Mouse (Mus musculus): ENCODE measurements around the gene Olfr171. TPM values are rescaled to one million over a fixed set of nuclear protein-coding genes. Genes with fewer than 3 reads are reported as not detected.
"Not testable (repeated sequence)": the region's sequence is repeated elsewhere in the genome, so short reads cannot be mapped to it uniquely, and the experiment has no call there.

The Olfr171 gene
- not detected in 2 replicates for polyA plus RNA-seq (2016; fragmentation: Nextera tagmentation; extraction: Ambion mirVana)

- no peak for ATAC-seq (ENCODE audit: low FRiP score)
- no peak within 1 kb of the TSS for H3K4me3 ChIP-seq (replicated peaks)
- 88% methylated on average over 1 of the region's 1 CpGs for WGBS
Observed at GRCm38 (mm10) chr16:19629816-19630215, at the start of gene Olfr171. TSS of gene Olfr171 (minus strand) at chr16:19629916.

GRCm38 (mm10) chr16:19670768-19671357 is 41.1 kb upstream of the Olfr171 start:
- H3K9ac ChIP-seq = no peak overlapping the region
- no peak overlapping the region for H3K27ac ChIP-seq
- H3K9me3 ChIP-seq = no peaks in the 10 kb centered on the region
- H3K4me1 ChIP-seq = no peaks in the 10 kb centered on the region
- 88% methylated on average over 2 of the region's 2 CpGs for WGBS
- H3K27me3 ChIP-seq = no peaks in the 10 kb centered on the region
- H3K4me3 ChIP-seq (replicated peaks) = no peak overlapping the region
- no peak for ATAC-seq (ENCODE audit: low FRiP score)
- H3K4me2 ChIP-seq = no peak overlapping the region
- no peaks in the 10 kb centered on the region for H3K36me3 ChIP-seq (replicated peaks)

More at GRCm38 (mm10) chr16:19629816-19630215, at the start of gene Olfr171:
- H3K36me3 ChIP-seq (replicated peaks) = no peaks in the 10 kb centered on the region
- H3K9me3 ChIP-seq = peaks cover 13% of the 10 kb centered on the region; the same call in 1 of the 2 replicates
- H3K9ac ChIP-seq = no peak within 1 kb of the TSS
- H3K4me2 ChIP-seq = no peak within 1 kb of the TSS
- H3K27ac ChIP-seq = no peak within 1 kb of the TSS
- H3K4me1 ChIP-seq = no peaks in the 10 kb centered on the region
- H3K27me3 ChIP-seq = no peaks in the 10 kb centered on the region

GRCm38 (mm10) chr16:19666312-19666711 is 36.6 kb upstream of the Olfr171 start:
- H3K9ac ChIP-seq = no peak overlapping the region
- WGBS = 67% methylated on average over 1 of the region's 1 CpGs
- no peak for ATAC-seq (ENCODE audit: low FRiP score)

GRCm38 (mm10) chr16:19611782-19612181 is 17.9 kb downstream of the Olfr171 start, which contains the start of gene Olfr170:
TSS of gene Olfr170 (minus strand) at chr16:19611882.
- H3K4me2 ChIP-seq; H3K36me3 ChIP-seq (replicated peaks); H3K4me1 ChIP-seq; H3K27me3 ChIP-seq; ATAC-seq (ENCODE audit: low FRiP score); H3K9ac ChIP-seq; H3K4me3 ChIP-seq (replicated peaks); H3K9me3 ChIP-seq; H3K27ac ChIP-seq: not testable (repeated sequence)
- 87% methylated on average over 2 of the region's 2 CpGs for WGBS

More at GRCm38 (mm10) chr16:19666312-19666711, 36.6 kb upstream of the Olfr171 start:
- no peaks in the 10 kb centered on the region for H3K36me3 ChIP-seq (replicated peaks)
- no peaks in the 10 kb centered on the region for H3K9me3 ChIP-seq
- H3K27me3 ChIP-seq = no peaks in the 10 kb centered on the region
- no peaks in the 10 kb centered on the region for H3K4me1 ChIP-seq
- H3K4me3 ChIP-seq (replicated peaks) = no peak overlapping the region
- no peak overlapping the region for H3K4me2 ChIP-seq
- H3K27ac ChIP-seq = no peak overlapping the region

GRCm38 (mm10) chr16:19603166-19603565 is 26.6 kb downstream of the Olfr171 start:
- H3K36me3 ChIP-seq (replicated peaks) = no peaks in the 10 kb centered on the region
- H3K4me3 ChIP-seq (replicated peaks) = no peak overlapping the region
- no peak overlapping the region for H3K27ac ChIP-seq
- no peaks in the 10 kb centered on the region for H3K9me3 ChIP-seq
- no peak overlapping the region for H3K4me2 ChIP-seq
- no peaks in the 10 kb centered on the region for H3K27me3 ChIP-seq
- 64% methylated on average over 2 of the region's 2 CpGs for WGBS
- no peak for ATAC-seq (ENCODE audit: low FRiP score)
- H3K4me1 ChIP-seq = no peaks in the 10 kb centered on the region
- H3K9ac ChIP-seq = no peak overlapping the region

Other genes with a start within 250 kb of the Olfr171 start
- not detected in 2 replicates for gene Olfr165, start 206.8 kb downstream of the Olfr171 start, polyA plus RNA-seq (2016; fragmentation: Nextera tagmentation; extraction: Ambion mirVana)
- gene Olfr166, start 146.2 kb downstream of the Olfr171 start, polyA plus RNA-seq (2016; fragmentation: Nextera tagmentation; extraction: Ambion mirVana) = not detected in 2 replicates
- gene Olfr167, start 107.7 kb downstream of the Olfr171 start, polyA plus RNA-seq (2016; fragmentation: Nextera tagmentation; extraction: Ambion mirVana) = not detected in 2 replicates
- gene Olfr168, start 94.4 kb downstream of the Olfr171 start, polyA plus RNA-seq (2016; fragmentation: Nextera tagmentation; extraction: Ambion mirVana) = not detected in 2 replicates
- not detected in 2 replicates for gene Olfr169, start 58.1 kb downstream of the Olfr171 start, polyA plus RNA-seq (2016; fragmentation: Nextera tagmentation; extraction: Ambion mirVana)
- gene Olfr170, start 18.0 kb downstream of the Olfr171 start, polyA plus RNA-seq (2016; fragmentation: Nextera tagmentation; extraction: Ambion mirVana) = not detected in 2 replicates
- gene Lamp3, start 76.5 kb upstream of the Olfr171 start, polyA plus RNA-seq (2016; fragmentation: Nextera tagmentation; extraction: Ambion mirVana) = not detected in 2 replicates
- 53.7 and 57.8 TPM in 2 replicates for gene B3gnt5, start 130.3 kb upstream of the Olfr171 start, polyA plus RNA-seq (2016; fragmentation: Nextera tagmentation; extraction: Ambion mirVana)